Mouse (Mus musculus) retina, postnatal 1 day (tissue): ENCODE data around the gene Bzw1.
"Not testable (repeated sequence)": the region's sequence is repeated elsewhere in the genome, so short reads cannot be mapped to it uniquely, and the experiment has no call there.

Source experiments
- DNase-seq: peaks from one replicate; pipeline ENCODE4 v3.0.0-alpha.2; 2012

The Bzw1 gene

GRCm38 (mm10) chr1:58392652-58393283 is at the start of gene Bzw1:
Gene Bzw1 (plus strand): TSS chr1:58392898.
- DNase-seq: peak; percentile 97

- no peak for DNase-seq
Measured at GRCm38 (mm10) chr1:58343861-58344260, 48.8 kb upstream of the Bzw1 start.

- DNase-seq: no peak
Measured at GRCm38 (mm10) chr1:58344570-58344969, 48.1 kb upstream of the Bzw1 start.

- no peak for DNase-seq
Measured at GRCm38 (mm10) chr1:58346159-58346558, 46.5 kb upstream of the Bzw1 start.

GRCm38 (mm10) chr1:58348712-58349111 is 44.0 kb upstream of the Bzw1 start:
- DNase-seq: no peak

GRCm38 (mm10) chr1:58353238-58353893 is 39.3 kb upstream of the Bzw1 start:
- no peak for DNase-seq

GRCm38 (mm10) chr1:58358958-58359901 is 33.5 kb upstream of the Bzw1 start:
- no peak for DNase-seq

GRCm38 (mm10) chr1:58362296-58362695 is 30.4 kb upstream of the Bzw1 start:
- no peak for DNase-seq

GRCm38 (mm10) chr1:58364551-58364950 is 28.1 kb upstream of the Bzw1 start:
- no peak for DNase-seq

- no peak for DNase-seq
Measured at GRCm38 (mm10) chr1:58365829-58366228, 26.9 kb upstream of the Bzw1 start.

- DNase-seq: peak; percentile 24
Measured at GRCm38 (mm10) chr1:58366737-58367471, 25.8 kb upstream of the Bzw1 start.

GRCm38 (mm10) chr1:58369716-58370115 is 23.0 kb upstream of the Bzw1 start:
- no peak for DNase-seq

GRCm38 (mm10) chr1:58374266-58374665 is 18.4 kb upstream of the Bzw1 start:
- not testable (repeated sequence) for DNase-seq

- DNase-seq: no peak
Measured at GRCm38 (mm10) chr1:58375574-58376147, 17.0 kb upstream of the Bzw1 start.

- DNase-seq: no peak
Measured at GRCm38 (mm10) chr1:58382586-58383281, 10.0 kb upstream of the Bzw1 start.

GRCm38 (mm10) chr1:58391421-58392267 is 1.1 kb upstream of the Bzw1 start:
- no peak for DNase-seq

- DNase-seq: no peak
Measured at GRCm38 (mm10) chr1:58392268-58392651, 438 bp upstream of the Bzw1 start.

GRCm38 (mm10) chr1:58393284-58394195 is 842 bp downstream of the Bzw1 start:
- DNase-seq: peak; percentile 58

GRCm38 (mm10) chr1:58395341-58395740 is 2.6 kb downstream of the Bzw1 start:
- DNase-seq: no peak

- DNase-seq: no peak
Measured at GRCm38 (mm10) chr1:58396179-58396578, 3.5 kb downstream of the Bzw1 start.
